Mouse (Mus musculus): ENCODE measurements around the gene Uvrag. TPM values are rescaled to one million over a fixed set of nuclear protein-coding genes. Genes with fewer than 3 reads are reported as not detected.

Uvrag gene
- total and polyA plus RNA-seq, 3 experiments: 13.1 to 29.9 (median 23.3) TPM

DNA sequence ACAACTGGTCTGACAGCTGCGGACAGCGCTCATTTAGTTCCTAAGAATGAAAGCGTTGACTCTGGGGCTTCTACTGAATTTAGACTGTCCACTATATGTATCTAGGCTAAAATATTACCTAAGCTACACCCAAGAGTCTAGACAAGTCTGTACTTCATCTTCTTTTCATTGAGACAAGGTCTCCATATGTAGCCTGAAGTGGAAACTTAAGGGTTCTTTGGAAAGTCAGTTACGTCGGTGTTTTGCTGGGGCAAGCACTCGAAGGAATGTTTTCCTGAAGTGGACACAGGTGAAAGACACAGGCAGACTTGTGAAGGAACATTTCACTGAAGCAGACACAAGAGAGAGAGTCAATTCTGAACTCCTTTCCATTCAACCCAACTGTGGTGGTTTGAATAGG, 144.2 kb downstream of the Uvrag start:
- no peak for TF ChIP-seq POLR2AphosphoS5 (IDR thresholded peaks at IDR 0.05; ENCODE audit: insufficient replicate concordance, low read depth, low read length)
- TF ChIP-seq GATA2 (IDR thresholded peaks at IDR 0.05; ENCODE audit: borderline replicate concordance, low read depth, low read length): no peak
- no peak for TF ChIP-seq GATA1 (IDR thresholded peaks at IDR 0.05; ENCODE audit: borderline replicate concordance, low read length)
- TF ChIP-seq TAL1 (conservative IDR thresholded peaks at IDR 0.05; ENCODE audit: low read depth, low read length): no peak
- no peak for TF ChIP-seq CTCF (IDR thresholded peaks at IDR 0.05; ENCODE audit: low read depth, low read length)
- Histone ChIP-seq H3K9me3 (replicated peaks) (no peaks in the 10 kb centered on the region), H3K4me3 (ENCODE audit: low read depth, low read length) (no peak overlapping the region), H3K4me1 (ENCODE audit: insufficient read depth, low read depth, low read length) (no peaks in the 10 kb centered on the region), H3K27me3 (ENCODE audit: insufficient read depth, low read length) (no peaks in the 10 kb centered on the region), H3K36me3 (replicated peaks) (peaks cover 38% of the 10 kb centered on the region)
- ATAC-seq (ENCODE audit: extremely low read depth, insufficient number of reproducible peaks, low FRiP score, poor library complexity, severe bottlenecking) (no peak), DNase-seq (ENCODE audit: low spot score) (no peak)

DNA sequence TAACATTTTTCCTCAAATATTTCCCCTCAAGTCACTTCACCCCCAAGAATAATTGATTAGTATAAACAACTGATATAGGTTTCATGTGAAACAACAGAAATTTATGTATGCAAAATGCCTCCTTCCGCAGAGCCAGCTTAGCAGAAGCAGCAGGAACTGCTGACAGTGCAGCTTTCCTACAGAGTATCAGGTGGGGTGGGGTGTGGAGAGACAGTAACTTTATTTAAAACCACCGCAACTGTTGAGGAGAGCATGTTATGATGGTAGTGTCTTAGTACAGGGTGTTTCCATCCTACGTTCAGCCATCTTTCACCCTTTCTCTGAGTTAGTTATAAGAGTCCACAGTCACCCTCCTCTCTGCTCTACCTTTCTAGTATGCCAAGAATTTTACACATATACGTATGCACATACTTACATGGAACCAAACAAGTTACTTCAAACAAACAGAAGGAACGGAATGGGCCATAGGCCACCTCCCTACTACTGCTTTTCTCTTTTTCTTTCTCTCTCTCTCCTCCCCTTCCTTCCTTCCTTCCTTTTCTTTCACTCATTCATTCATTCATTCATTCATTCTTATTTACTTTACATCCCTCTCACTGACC, 145.7 kb downstream of the Uvrag start:
- Histone ChIP-seq H3K4me1 (ENCODE audit: insufficient read depth, low read depth, low read length) (no peaks in the 10 kb centered on the region), H3K36me3 (replicated peaks) (peaks cover 43% of the 10 kb centered on the region), H3K9me3 (replicated peaks) (no peaks in the 10 kb centered on the region), H3K27me3 (ENCODE audit: insufficient read depth, low read length) (no peaks in the 10 kb centered on the region), H3K4me3 (ENCODE audit: low read depth, low read length) (no peak overlapping the region)
- ATAC-seq (ENCODE audit: extremely low read depth, insufficient number of reproducible peaks, low FRiP score, poor library complexity, severe bottlenecking) (no peak), DNase-seq (ENCODE audit: low spot score) (no peak)
- TF ChIP-seq TAL1 (conservative IDR thresholded peaks at IDR 0.05; ENCODE audit: low read depth, low read length) (no peak), CTCF (IDR thresholded peaks at IDR 0.05; ENCODE audit: low read depth, low read length) (no peak), GATA2 (IDR thresholded peaks at IDR 0.05; ENCODE audit: borderline replicate concordance, low read depth, low read length) (no peak), GATA1 (IDR thresholded peaks at IDR 0.05; ENCODE audit: borderline replicate concordance, low read length) (no peak), POLR2AphosphoS5 (IDR thresholded peaks at IDR 0.05; ENCODE audit: insufficient replicate concordance, low read depth, low read length) (no peak)

GRCm38 (mm10) chr7:98994137-98994536, 146.8 kb downstream of the Uvrag start:
- H3K27me3 ChIP-seq (ENCODE audit: insufficient read depth, low read length): no peaks in the 10 kb centered on the region
- H3K4me3 ChIP-seq (ENCODE audit: low read depth, low read length): no peak overlapping the region
- peaks cover 49% of the 10 kb centered on the region for H3K36me3 ChIP-seq (replicated peaks)
- TF ChIP-seq TAL1 (conservative IDR thresholded peaks at IDR 0.05; ENCODE audit: low read depth, low read length) (no peak), POLR2AphosphoS5 (IDR thresholded peaks at IDR 0.05; ENCODE audit: insufficient replicate concordance, low read depth, low read length) (no peak), GATA1 (IDR thresholded peaks at IDR 0.05; ENCODE audit: borderline replicate concordance, low read length) (no peak), GATA2 (IDR thresholded peaks at IDR 0.05; ENCODE audit: borderline replicate concordance, low read depth, low read length) (no peak), CTCF (IDR thresholded peaks at IDR 0.05; ENCODE audit: low read depth, low read length) (no peak)
- no peak for ATAC-seq (ENCODE audit: extremely low read depth, insufficient number of reproducible peaks, low FRiP score, poor library complexity, severe bottlenecking)
- H3K4me1 ChIP-seq (ENCODE audit: insufficient read depth, low read depth, low read length): no peaks in the 10 kb centered on the region
- DNase-seq (ENCODE audit: low spot score): no peak
- H3K9me3 ChIP-seq (replicated peaks): no peaks in the 10 kb centered on the region

DNA sequence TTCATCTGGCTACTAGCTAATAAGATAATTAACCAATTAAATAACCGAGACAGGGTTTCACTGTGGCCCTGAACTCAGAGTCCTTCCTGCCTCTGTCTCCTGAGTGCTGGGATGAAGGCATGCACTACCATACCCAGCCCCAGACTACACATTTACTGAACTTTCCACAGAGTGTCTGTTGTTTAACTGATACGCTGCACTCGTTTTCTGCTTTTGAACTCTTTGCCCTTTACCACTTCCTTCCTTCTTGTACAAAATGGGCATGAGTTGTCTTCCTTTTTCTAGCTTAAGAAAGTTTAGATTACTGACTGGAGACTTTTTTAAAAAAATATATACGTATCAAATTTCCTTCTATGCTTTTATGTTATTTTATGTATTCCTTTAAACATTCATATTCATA, 147.5 kb downstream of the Uvrag start:
- H3K4me3 ChIP-seq (ENCODE audit: low read depth, low read length): no peak overlapping the region
- DNase-seq (ENCODE audit: low spot score) (no peak), ATAC-seq (ENCODE audit: extremely low read depth, insufficient number of reproducible peaks, low FRiP score, poor library complexity, severe bottlenecking) (no peak)
- no peaks in the 10 kb centered on the region for H3K27me3 ChIP-seq (ENCODE audit: insufficient read depth, low read length)
- H3K36me3 ChIP-seq (replicated peaks): peaks cover 52% of the 10 kb centered on the region
- TF ChIP-seq GATA1 (IDR thresholded peaks at IDR 0.05; ENCODE audit: borderline replicate concordance, low read length): no peak
- TF ChIP-seq POLR2AphosphoS5 (IDR thresholded peaks at IDR 0.05; ENCODE audit: insufficient replicate concordance, low read depth, low read length): no peak
- no peak for TF ChIP-seq TAL1 (conservative IDR thresholded peaks at IDR 0.05; ENCODE audit: low read depth, low read length)
- no peak for TF ChIP-seq CTCF (IDR thresholded peaks at IDR 0.05; ENCODE audit: low read depth, low read length)
- no peak for TF ChIP-seq GATA2 (IDR thresholded peaks at IDR 0.05; ENCODE audit: borderline replicate concordance, low read depth, low read length)
- H3K4me1 ChIP-seq (ENCODE audit: insufficient read depth, low read depth, low read length): no peaks in the 10 kb centered on the region
- no peaks in the 10 kb centered on the region for H3K9me3 ChIP-seq (replicated peaks)

- no peak for DNase-seq (ENCODE audit: low spot score)
These were observed 149.7 kb downstream of the Uvrag start for GRCm38 (mm10) chr7:98991204-98991761.

GRCm38 (mm10) chr7:98990510-98990909, 150.4 kb downstream of the Uvrag start:
- Histone ChIP-seq H3K4me1 (ENCODE audit: insufficient read depth, low read depth, low read length) (peaks cover 16% of the 10 kb centered on the region), H3K36me3 (replicated peaks) (peaks cover 59% of the 10 kb centered on the region), H3K27me3 (ENCODE audit: insufficient read depth, low read length) (no peaks in the 10 kb centered on the region), H3K9me3 (replicated peaks) (no peaks in the 10 kb centered on the region), H3K4me3 (ENCODE audit: low read depth, low read length) (no peak overlapping the region)
- DNase-seq (ENCODE audit: low spot score) (no peak), ATAC-seq (ENCODE audit: extremely low read depth, insufficient number of reproducible peaks, low FRiP score, poor library complexity, severe bottlenecking) (no peak)
- no peak for TF ChIP-seq GATA1 (IDR thresholded peaks at IDR 0.05; ENCODE audit: borderline replicate concordance, low read length)
- no peak for TF ChIP-seq POLR2AphosphoS5 (IDR thresholded peaks at IDR 0.05; ENCODE audit: insufficient replicate concordance, low read depth, low read length)
- TF ChIP-seq CTCF (IDR thresholded peaks at IDR 0.05; ENCODE audit: low read depth, low read length): no peak
- TF ChIP-seq TAL1 (conservative IDR thresholded peaks at IDR 0.05; ENCODE audit: low read depth, low read length): no peak
- no peak for TF ChIP-seq GATA2 (IDR thresholded peaks at IDR 0.05; ENCODE audit: borderline replicate concordance, low read depth, low read length)

More at GRCm38 (mm10) chr7:98991204-98991761, 149.7 kb downstream of the Uvrag start:
- Histone ChIP-seq H3K9me3 (replicated peaks) (no peaks in the 10 kb centered on the region), H3K27me3 (ENCODE audit: insufficient read depth, low read length) (no peaks in the 10 kb centered on the region), H3K36me3 (replicated peaks) (peaks cover 56% of the 10 kb centered on the region), H3K4me3 (ENCODE audit: low read depth, low read length) (no peak overlapping the region), H3K4me1 (ENCODE audit: insufficient read depth, low read depth, low read length) (peaks cover 11% of the 10 kb centered on the region)
- no peak for ATAC-seq (ENCODE audit: extremely low read depth, insufficient number of reproducible peaks, low FRiP score, poor library complexity, severe bottlenecking)
- TF ChIP-seq GATA2 (IDR thresholded peaks at IDR 0.05; ENCODE audit: borderline replicate concordance, low read depth, low read length) (no peak), TAL1 (conservative IDR thresholded peaks at IDR 0.05; ENCODE audit: low read depth, low read length) (no peak), GATA1 (IDR thresholded peaks at IDR 0.05; ENCODE audit: borderline replicate concordance, low read length) (no peak)

Measured in G1E (cell line).